Mouse (Mus musculus) testis, postnatal 14 days (tissue): ENCODE measurements around the gene Fam151b.

Source experiments
- DNase-seq: peaks from one replicate; pipeline ENCODE4 v3.0.0; 2021; ENCODE audit warnings: low spot score

Fam151b gene

GRCm38 (mm10) chr13:92419630-92420029 lies 64.2 kb downstream of the Fam151b start:
- DNase-seq = no peak

- DNase-seq = no peak
Measured at GRCm38 (mm10) chr13:92410486-92410885, 73.3 kb downstream of the Fam151b start.

GRCm38 (mm10) chr13:92403496-92403895 lies 80.3 kb downstream of the Fam151b start:
- no peak for DNase-seq

GRCm38 (mm10) chr13:92402063-92402462 lies 81.8 kb downstream of the Fam151b start:
- DNase-seq = no peak
